Mouse (Mus musculus): ENCODE data around the gene Ostf1. TPM values are rescaled to one million over a fixed set of nuclear protein-coding genes. Genes with fewer than 3 reads are reported as not detected.

Ostf1 gene
- total RNA-seq, 2 experiments from 2014 or later: 14.0 to 16.2 TPM

DNA sequence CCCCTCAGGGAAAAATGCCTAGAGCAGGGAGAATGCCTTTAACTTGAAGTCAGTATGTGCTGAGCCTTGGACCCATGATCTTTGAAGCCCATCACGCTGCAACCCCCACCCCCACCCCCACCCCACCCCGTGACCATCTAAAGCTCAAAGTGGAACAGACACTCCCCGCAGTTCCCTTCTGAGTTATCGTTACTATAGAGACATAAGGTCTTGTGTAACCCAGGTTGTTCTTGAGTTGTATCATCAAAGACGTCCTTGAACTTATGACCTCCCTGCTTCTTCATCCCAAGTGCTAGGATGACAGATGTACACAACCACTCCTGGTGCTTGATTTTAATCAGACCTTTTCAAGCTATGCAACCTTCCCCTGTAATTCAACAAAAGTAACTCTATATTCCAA lies 57.7 kb downstream of the Ostf1 start:
- no peak for DNase-seq (ENCODE audit: low spot score in 2 of 2)

GRCm38 (mm10) chr19:18573443-18573842 lies 58.2 kb downstream of the Ostf1 start:
- no peak for DNase-seq (ENCODE audit: low spot score in 2 of 2)

GRCm38 (mm10) chr19:18569496-18569895 lies 62.1 kb downstream of the Ostf1 start:
- no peak for DNase-seq (ENCODE audit: low spot score in 2 of 2)

DNA sequence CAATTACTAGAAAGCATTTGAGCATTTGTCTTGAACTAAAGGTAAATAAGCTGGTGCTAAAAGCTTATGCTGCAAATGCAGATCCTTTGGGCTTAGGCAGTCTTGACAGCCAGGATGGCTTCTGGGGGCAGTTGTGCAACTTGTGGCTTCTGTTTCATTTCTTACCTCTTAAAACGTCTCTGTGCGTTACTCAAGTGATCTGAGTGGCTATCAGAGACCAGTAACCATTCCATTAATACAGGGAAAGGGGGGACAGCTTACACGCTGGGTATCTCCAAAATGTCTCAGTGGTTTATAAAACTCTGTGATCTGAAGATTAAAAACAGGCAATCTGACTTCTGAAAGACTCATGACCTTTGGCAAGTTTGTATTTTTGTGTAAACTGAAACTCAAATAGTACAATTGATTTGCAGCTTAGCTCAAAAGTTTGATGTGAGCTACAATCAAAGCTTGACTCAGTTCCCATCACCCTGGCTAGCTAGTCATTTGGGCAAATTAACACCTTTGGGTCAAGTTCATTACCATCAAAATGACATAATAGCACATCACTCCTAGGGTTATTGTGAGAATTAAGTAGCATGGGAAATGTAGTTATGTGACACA lies 62.7 kb downstream of the Ostf1 start:
- no peak for DNase-seq (ENCODE audit: low spot score in 2 of 2)

DNA sequence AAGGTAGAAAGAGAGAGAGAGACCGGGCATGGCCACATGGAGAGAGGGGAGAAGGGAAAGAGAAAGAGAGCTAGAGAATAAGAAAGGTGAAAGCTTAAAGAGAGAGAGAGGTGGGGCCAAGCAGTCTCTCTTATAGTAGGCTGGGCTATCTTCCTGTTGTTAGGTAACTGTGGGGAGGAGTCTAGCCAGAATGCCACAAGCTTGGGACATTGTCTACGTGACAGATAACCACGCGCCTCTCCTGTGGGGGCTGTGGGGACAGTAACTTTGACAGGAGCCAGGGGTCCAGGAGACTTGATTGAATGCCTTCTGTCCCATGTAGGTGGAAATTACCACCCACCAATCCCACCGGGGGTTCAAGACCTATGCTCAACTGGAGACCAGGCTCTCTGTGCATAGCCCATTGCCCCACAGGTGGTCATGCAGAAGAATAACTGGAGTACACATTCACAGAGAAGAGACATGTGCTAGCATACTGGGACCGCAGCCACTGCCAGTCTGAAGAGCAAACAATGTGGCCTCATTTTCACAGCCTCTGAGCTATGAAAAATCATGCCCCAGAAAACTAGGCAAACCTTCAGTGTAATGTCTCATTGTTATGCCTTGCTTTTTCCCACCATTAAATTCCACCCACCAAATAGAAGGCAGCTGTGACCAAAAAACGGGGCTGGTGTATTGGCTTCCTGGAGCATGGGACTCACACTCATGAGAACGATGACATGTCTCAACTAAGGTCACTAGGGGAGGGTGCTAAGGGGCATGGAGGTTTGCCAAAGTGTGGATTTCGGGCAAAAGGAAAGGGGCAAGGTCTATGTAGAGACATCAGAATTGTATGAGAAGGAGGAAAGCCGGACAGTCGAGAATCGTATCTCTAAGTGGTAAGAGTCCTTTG lies 63.4 kb downstream of the Ostf1 start:
- DNase-seq (ENCODE audit: low spot score in 2 of 2): no peak

DNA sequence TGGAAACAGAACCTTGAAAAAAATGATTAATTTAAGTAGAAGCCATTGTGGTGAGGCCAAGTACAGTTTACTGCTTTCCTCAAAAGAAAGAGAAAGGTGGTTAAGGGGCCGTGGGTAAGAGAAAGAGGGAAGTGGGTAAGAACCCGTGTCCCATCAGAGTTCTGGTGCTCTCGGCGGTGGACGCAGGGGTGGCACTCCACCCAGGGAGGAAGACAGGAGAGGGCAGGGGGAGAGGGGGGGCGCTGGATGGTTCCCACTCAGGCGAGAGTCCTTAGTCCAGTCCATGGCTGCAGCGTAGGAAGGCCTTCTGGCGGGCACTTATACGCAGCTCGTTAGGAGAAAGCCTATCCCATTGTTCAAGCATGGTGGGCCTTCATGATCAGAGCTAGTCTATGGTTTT lies 64.1 kb downstream of the Ostf1 start:
- no peak for DNase-seq (ENCODE audit: low spot score in 2 of 2)

- no peak for DNase-seq (ENCODE audit: low spot score in 2 of 2)
These were observed 73.9 kb downstream of the Ostf1 start for GRCm38 (mm10) chr19:18557708-18558107.

DNA sequence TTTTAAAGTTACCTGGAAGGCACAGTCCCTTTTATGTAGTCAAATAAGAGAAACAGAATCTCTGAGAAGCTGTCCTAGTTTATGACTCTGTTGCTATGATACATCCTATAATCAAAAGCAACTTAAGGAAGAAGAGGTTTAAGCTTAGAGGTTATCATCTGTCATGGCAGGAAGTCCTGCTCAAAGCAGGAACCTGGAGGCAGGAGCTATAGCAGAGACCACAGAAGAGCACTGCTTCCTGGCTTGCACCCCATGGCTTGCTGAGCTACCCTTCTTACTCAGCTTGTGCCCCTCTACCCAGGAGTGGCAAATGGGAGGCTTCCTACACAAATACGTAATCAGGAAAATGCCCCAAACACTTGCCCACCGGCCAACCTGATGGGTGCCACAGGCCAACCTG lies 76.0 kb downstream of the Ostf1 start:
- no peak for DNase-seq (ENCODE audit: low spot score in 2 of 2)

DNA sequence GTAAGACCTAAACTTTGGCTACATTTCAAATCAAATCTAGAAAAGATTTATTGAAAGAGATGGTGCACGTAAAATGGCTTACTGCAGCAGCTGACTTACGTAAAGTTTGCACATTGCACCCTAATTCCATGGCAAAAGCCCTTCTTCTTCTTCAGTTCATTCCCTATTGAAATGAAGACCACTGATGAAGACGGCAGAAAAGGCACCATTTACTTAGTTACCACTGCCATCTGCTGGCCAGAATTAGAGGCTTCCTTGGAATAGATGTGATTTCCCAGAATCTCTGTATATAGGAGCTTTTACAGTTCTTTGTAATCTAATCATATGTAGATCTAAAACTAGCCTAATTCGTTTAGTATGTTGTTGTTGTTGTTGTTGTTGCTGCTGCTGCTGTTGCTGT lies 83.0 kb downstream of the Ostf1 start:
- DNase-seq (ENCODE audit: low spot score in 2 of 2): peak; percentile 78 to 79

Other genes with a start within 250 kb of the Ostf1 start
- gene Nmrk1, start 127 bp upstream of the Ostf1 start, total RNA-seq (2021): 1 to 10 TPM; 5.8 to 5.9 TPM
- gene Carnmt1, start 38.9 kb upstream of the Ostf1 start, total RNA-seq (2021): 10 to 100 TPM; 10.4 to 11.5 TPM
- gene D030056L22Rik, start 81.4 kb upstream of the Ostf1 start, total RNA-seq (2021): 10 to 100 TPM; 25.5 to 27.3 TPM
- gene Trpm6, start 118.2 kb upstream of the Ostf1 start, total RNA-seq (2021): under 1 TPM; 0.49 to 0.52 TPM